Mouse (Mus musculus) hindbrain, embryonic 11.5 days (tissue): ENCODE measurements around the gene Galm. TPM values are rescaled to one million over a fixed set of nuclear protein-coding genes. Genes with fewer than 3 reads are reported as not detected.

ENCODE experiments used
- ATAC-seq: fragments of 200-750 bp; cut with Nextera tagmentation; 2 replicates; pipeline ENCODE4 v1.8.0; 2017; ENCODE audit warnings: mild to moderate bottlenecking, moderate TSS enrichment, moderate library complexity; ENCODE audit not compliant: low FRiP score
- DNase-seq: peaks from one replicate; pipeline ENCODE4 v3.0.0-alpha.2; 2015; ENCODE audit warnings: low spot score
- H3K27ac ChIP-seq: fragments of 300-500 bp; sonication (generic); 2 replicates; pipeline ENCODE4 v1.5.1; 2014; ENCODE audit warnings: mild to moderate bottlenecking, low read depth, low read length
- H3K27me3 ChIP-seq: fragments of 300-500 bp; sonication (generic); 2 replicates; pipeline ENCODE4 v1.6.1; 2014; ENCODE audit warnings: mild to moderate bottlenecking, low read length, moderate library complexity, mixed read lengths; ENCODE audit not compliant: control insufficient read depth, insufficient read depth
- H3K36me3 ChIP-seq: fragments of 300-500 bp; sonication (generic); 2 replicates; pipeline ENCODE4 v1.6.1; 2014; ENCODE audit warnings: mild to moderate bottlenecking, low read length, moderate library complexity, mixed read lengths; ENCODE audit not compliant: control insufficient read depth, insufficient read depth
- H3K4me1 ChIP-seq: fragments of 300-500 bp; sonication (generic); replicated peaks from 2 replicates; pipeline ENCODE4 v1.6.1; 2014; ENCODE audit warnings: low read length, mixed read lengths; ENCODE audit not compliant: control insufficient read depth, insufficient read depth
- H3K4me2 ChIP-seq: fragments of 300-500 bp; sonication (generic); replicated peaks from 2 replicates; pipeline ENCODE4 v1.6.1; 2014; ENCODE audit warnings: mild to moderate bottlenecking, low read depth, low read length
- H3K4me3 ChIP-seq: fragments of 300-500 bp; sonication (generic); 2 replicates; pipeline ENCODE4 v1.5.1; 2014; ENCODE audit warnings: low read depth, low read length
- H3K9ac ChIP-seq: fragments of 300-500 bp; sonication (generic); 2 replicates; pipeline ENCODE4 v1.6.1; 2014; ENCODE audit warnings: low read depth, low read length
- H3K9me3 ChIP-seq: fragments of 300-500 bp; sonication (generic); 2 replicates; pipeline ENCODE4 v1.6.1; 2016; ENCODE audit warnings: low read length; ENCODE audit not compliant: control insufficient read depth
- WGBS: fragments of 180-500 bp; shearing (Covaris S2); extraction: QIAGEN DNeasy Blood & Tissue Kit; methylation state at CpG from one replicate; pipeline ENCODE4 v1.1.7; 2014; 5-methylcytosine and 5-hydroxymethylcytosine counted together
- polyA plus RNA-seq: library from polyadenylated mRNA; unstranded; fragments of >200 nt; fragmentation: Nextera tagmentation; extraction: Ambion mirVana; gene quantifications from 2 replicates; pipeline ENCODE4 v1.2.1, GENCODE M21; 2014

Galm gene
- polyA plus RNA-seq, 1 experiment from 2014 or later = 9.1 TPM

DNA sequence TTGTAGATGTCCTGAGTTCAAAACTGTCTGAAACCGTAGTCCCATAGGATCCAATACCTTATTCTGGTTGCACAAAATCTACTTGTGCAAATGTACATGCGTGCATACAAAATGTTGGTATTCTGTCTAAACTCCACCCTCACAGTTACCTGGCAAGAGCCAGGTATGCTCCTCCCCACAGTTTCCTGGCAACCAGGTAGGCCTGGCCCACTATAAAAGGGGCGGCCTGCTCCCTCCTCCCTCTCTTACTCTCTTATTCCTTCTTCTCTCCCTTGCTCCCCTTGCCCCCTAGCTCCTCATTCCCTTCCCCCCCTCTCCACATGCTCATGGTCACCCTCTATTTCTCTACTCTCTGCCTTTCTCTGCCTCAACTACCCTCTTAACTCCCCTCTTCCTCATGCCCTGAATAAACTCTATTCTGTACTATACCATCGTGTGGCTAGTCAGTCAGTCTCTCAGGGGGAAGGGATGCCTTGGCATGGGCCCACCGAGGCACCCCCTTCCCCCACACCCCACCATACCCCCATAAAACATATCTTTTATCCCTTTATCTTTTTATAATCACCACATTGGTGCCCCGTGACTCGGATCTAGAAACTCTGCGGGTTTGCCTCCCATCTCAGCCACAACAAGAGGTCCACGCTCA lies 31.9 kb upstream of the Galm start:
- DNase-seq = no peak
- Histone ChIP-seq H3K27ac (no peak overlapping the region), H3K9ac (no peak overlapping the region), H3K4me2 (no peak overlapping the region), H3K36me3 (no peaks in the 10 kb centered on the region), H3K9me3 (no peaks in the 10 kb centered on the region), H3K4me3 (no peak overlapping the region), H3K4me1 (peaks cover 3% of the 10 kb centered on the region; the same call in 1 of the 2 replicates), H3K27me3 (no peaks in the 10 kb centered on the region)
- WGBS = 86% methylated on average over 9 of the region's 9 CpGs
- 0 out of 2 replicates have a peak, but pooled peaks have one; percentile 25 for ATAC-seq

DNA sequence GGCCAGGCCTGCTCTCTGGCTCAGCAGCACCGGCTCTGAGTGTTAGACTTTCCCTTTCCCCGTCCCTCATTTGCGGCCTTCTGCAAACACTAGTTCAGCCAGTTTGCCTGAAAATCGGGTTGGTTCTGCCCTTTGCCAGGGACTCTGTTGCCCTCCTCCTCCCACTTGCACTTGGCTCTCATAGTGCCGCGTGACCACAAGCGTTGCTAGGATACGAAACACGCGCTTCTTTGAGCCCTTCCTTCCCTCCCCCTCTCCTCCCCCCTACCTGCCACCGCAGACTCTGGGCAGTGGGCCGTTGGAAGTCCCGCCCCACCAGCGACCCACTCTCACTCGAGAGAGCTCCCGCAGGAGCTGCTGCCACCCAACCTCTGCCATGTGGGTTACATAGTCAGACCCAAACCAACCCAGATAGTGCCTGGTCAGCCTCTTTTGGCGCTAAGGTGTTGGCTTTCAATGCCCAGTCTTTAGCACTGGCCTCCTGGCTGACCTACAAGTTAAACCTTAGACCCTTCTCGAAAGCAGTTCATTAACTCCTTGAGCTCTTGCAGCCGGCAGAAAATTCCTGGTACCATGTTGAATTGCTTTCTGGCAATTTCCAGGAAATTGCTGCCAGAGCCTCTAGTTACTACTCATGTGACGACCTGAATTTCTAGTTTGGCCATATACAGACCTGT lies 31.1 kb upstream of the Galm start:
- Histone ChIP-seq H3K4me3 (no peak overlapping the region), H3K27me3 (no peaks in the 10 kb centered on the region), H3K27ac (no peak overlapping the region), H3K36me3 (no peaks in the 10 kb centered on the region), H3K9me3 (no peaks in the 10 kb centered on the region), H3K9ac (0 out of 2 replicates have a peak overlapping the region, but pooled peaks have one; percentile 15), H3K4me1 (peaks cover 3% of the 10 kb centered on the region; the same call in 1 of the 2 replicates), H3K4me2 (peak overlapping the region; percentile 17)
- 14% methylated on average over 19 of the region's 20 CpGs for WGBS
- ATAC-seq = peak; percentile 84
- DNase-seq = peak; percentile 70

DNA sequence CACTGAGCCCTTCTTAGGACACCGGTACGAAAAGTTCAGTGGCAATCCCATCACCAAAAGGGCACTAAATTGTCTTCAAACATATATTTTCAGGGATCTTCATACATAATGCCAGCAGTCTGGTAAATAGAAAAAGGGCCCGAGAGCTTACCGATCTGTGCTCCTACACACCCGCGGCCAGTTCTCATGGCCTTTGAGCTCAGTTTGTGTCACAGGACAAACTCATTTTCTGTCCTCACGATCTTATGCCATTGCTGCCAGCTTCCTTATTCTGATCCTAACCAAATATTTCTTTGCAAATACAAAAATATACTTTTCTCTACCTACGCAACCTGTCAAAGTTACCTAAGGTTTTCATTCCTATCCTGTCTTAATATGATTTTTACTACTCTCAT lies 30.6 kb upstream of the Galm start:
- H3K9ac ChIP-seq = no peak overlapping the region
- ATAC-seq (no peak), DNase-seq (no peak)
- no peak overlapping the region for H3K4me3 ChIP-seq
- WGBS = 86% methylated on average over 8 of the region's 8 CpGs
- H3K9me3 ChIP-seq = no peaks in the 10 kb centered on the region
- no peaks in the 10 kb centered on the region for H3K27me3 ChIP-seq
- H3K36me3 ChIP-seq = no peaks in the 10 kb centered on the region
- H3K27ac ChIP-seq = no peak overlapping the region
- no peak overlapping the region for H3K4me2 ChIP-seq
- peaks cover 3% of the 10 kb centered on the region; the same call in 1 of the 2 replicates for H3K4me1 ChIP-seq

DNA sequence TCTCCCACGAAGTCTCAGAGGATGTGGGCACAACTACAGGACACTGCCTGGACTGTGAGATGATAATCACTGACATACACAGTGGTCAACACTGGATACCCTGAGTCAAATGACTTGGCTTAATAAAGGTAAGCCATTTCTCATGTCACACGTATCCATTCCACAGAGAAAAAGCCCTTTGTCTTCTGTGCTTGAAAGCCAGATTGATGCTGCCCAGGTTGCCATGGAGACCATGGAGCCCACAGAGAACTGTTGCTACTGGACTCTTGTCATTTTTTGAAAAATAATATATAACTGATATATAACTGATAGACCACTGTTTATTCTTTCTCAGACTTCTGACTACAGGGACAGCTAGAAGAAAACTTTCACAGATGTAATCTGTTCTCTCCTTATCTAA lies 30.1 kb upstream of the Galm start:
- H3K4me1 ChIP-seq = peaks cover 3% of the 10 kb centered on the region; the same call in 1 of the 2 replicates
- H3K36me3 ChIP-seq = no peaks in the 10 kb centered on the region
- no peak overlapping the region for H3K4me2 ChIP-seq
- DNase-seq = peak; percentile 34
- H3K9ac ChIP-seq = no peak overlapping the region
- 24% methylated on average over 2 of the region's 2 CpGs for WGBS
- H3K27ac ChIP-seq = no peak overlapping the region
- no peaks in the 10 kb centered on the region for H3K27me3 ChIP-seq
- ATAC-seq = peak; percentile 30; the same call in 1 of the 2 replicates
- no peaks in the 10 kb centered on the region for H3K9me3 ChIP-seq
- H3K4me3 ChIP-seq = no peak overlapping the region

DNA sequence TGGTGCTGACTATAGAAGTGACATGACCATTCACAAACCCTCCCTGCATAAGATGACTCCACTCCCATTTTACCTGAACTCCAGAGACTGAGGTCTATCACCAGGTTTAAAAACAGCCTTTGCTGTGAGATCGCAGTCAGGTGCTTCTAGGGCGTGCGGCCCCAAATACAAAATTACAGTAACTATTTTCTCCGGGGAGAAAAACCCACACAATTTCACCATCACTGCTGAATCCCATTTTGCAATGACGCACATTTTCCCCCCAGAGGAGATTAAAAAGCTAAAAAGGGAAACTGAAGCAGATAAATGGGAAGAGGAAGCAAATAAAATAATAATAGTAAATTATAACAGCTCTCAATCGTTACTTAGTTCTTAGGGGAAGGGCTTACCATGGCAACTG lies 27.4 kb upstream of the Galm start:
- WGBS = 91% methylated on average over 6 of the region's 6 CpGs
- H3K9ac ChIP-seq = no peak overlapping the region
- no peak for ATAC-seq

DNA sequence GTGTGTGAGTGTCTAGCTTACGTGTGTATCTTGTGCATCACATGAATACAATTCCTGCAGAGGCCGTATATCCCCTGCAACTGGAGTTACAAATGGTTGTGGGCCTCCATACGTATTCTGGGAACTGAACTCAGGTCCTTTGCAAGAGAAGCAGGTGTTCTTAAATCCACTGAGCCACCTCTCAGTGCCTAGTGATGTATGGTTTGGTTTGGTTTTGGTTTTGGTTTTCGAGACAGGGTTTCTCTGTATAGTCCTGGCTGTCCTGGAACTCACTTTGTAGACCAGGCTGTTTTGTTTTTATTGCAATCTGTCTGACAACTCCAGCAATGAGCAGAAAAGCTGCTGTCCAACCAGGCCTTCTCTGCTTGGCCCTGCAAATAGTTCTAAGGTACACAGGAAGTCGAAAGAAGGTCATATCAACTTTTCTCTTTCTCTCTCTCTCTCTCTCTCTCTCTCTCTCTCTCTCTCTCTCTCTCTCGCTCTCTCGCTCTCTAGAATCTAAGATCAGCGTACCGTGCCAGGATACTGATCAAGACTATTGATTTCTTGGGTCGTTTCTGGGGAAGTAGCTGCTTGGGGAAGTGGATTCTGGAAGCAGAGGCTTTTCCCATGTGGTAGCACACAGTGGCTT lies 21.8 kb upstream of the Galm start:
- H3K4me3 ChIP-seq = no peak overlapping the region

More for the DNA sequence above, 27.4 kb upstream of the Galm start:
- Histone ChIP-seq H3K36me3 (no peaks in the 10 kb centered on the region), H3K27me3 (no peaks in the 10 kb centered on the region), H3K4me3 (no peak overlapping the region), H3K27ac (no peak overlapping the region), H3K4me1 (peaks cover 3% of the 10 kb centered on the region; the same call in 1 of the 2 replicates), H3K9me3 (no peaks in the 10 kb centered on the region), H3K4me2 (no peak overlapping the region)
- no peak for DNase-seq

DNA sequence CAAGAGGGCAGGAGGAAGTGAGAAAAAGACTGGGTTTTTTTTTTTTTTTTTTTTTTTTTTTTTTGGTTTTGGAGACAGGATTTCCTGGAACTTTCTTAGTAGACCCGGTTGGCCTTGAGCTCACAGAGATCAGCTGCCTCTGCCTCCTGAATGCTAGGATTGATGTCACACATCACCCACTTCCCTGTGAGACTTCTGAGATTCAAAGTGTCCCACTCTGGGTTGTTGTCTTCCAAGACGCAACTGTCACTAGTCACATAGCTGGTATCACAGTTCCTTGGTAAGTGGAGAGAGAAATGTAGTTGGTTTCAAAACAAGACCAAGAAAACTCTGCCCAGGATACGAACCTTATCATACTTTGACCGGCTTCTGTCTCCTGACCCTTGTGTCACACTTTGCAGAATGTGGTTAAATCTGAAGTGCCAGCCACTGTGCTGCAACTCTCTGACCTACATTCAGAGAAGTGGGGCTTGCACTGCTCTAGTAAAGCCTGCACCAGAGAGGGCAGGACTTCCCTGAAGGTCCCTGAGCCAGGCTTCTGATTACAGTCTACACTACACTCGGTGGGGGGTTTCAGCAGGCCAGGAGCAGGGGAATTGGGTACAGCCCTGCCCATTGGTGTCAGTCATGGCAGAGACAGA lies 14.5 kb upstream of the Galm start:
- H3K9me3 ChIP-seq = no peaks in the 10 kb centered on the region
- 88% methylated on average over 5 of the region's 5 CpGs for WGBS
- H3K36me3 ChIP-seq = no peaks in the 10 kb centered on the region
- no peak overlapping the region for H3K27ac ChIP-seq
- H3K4me1 ChIP-seq = no peaks in the 10 kb centered on the region
- DNase-seq = no peak
- ATAC-seq = no peak
- H3K9ac ChIP-seq = no peak overlapping the region
- H3K4me3 ChIP-seq = no peak overlapping the region
- H3K27me3 ChIP-seq = no peaks in the 10 kb centered on the region
- H3K4me2 ChIP-seq = no peak overlapping the region

More for the DNA sequence above, 21.8 kb upstream of the Galm start:
- no peaks in the 10 kb centered on the region for H3K27me3 ChIP-seq
- H3K4me1 ChIP-seq = no peaks in the 10 kb centered on the region
- 88% methylated on average over 10 of the region's 10 CpGs for WGBS
- no peak overlapping the region for H3K9ac ChIP-seq
- ATAC-seq (no peak), DNase-seq (no peak)
- H3K4me2 ChIP-seq = no peak overlapping the region
- H3K27ac ChIP-seq = no peak overlapping the region
- H3K36me3 ChIP-seq = no peaks in the 10 kb centered on the region
- H3K9me3 ChIP-seq = no peaks in the 10 kb centered on the region

DNA sequence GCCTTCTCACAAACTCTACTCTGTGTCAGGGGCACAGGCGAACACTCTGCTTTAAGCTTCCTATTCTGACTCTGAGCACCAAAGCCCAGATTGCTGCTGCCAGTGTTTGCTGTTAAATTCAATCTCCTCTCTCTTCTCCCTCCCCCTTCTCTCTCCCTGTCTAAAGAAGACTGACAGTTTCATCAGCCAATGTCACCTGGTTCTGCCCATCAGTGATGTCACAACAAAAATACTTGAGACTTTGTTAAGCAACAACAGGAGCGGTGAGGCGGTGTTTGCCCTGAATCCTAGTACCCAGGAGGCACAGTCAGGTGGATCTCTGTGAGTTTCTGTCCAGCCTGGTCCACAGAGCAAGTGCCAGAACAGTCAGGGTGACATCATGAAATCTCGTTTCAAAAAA lies 13.8 kb upstream of the Galm start:
- no peaks in the 10 kb centered on the region for H3K9me3 ChIP-seq
- ATAC-seq = no peak
- H3K9ac ChIP-seq = no peak overlapping the region
- H3K4me1 ChIP-seq = no peaks in the 10 kb centered on the region
- WGBS = 92% methylated on average over 4 of the region's 4 CpGs
- no peak overlapping the region for H3K4me2 ChIP-seq
- no peak overlapping the region for H3K27ac ChIP-seq
- no peaks in the 10 kb centered on the region for H3K36me3 ChIP-seq
- H3K4me3 ChIP-seq = no peak overlapping the region
- no peak for DNase-seq
- no peaks in the 10 kb centered on the region for H3K27me3 ChIP-seq
